Mouse (Mus musculus) T-helper 1 cell (primary cell): ENCODE data around the gene Tspo2.

Experiments
- in situ Hi-C: fragments of 300-600 bp; cut with MboI, MseI; formaldehyde crosslinking; loops from one replicate; pipeline ENCODE4 v1.15.1; 2025; ENCODE audit warnings: high pct_unique_total_duplicates

The Tspo2 gene

GRCm38 (mm10) chr17:48419571-48419970, 31.8 kb downstream of the Tspo2 start:
- in situ Hi-C loops: loop anchor here (25.0 kb wide), 2 partner anchors 907 to 1532 kb away; partner anchors contain the start of genes Ccnd3, Taf8 and Tbcc

- in situ Hi-C loops: loop anchor here (25.0 kb wide), 2 partner anchors 906 to 1531 kb away; partner anchors contain the start of genes Ccnd3, Taf8 and Tbcc
Observed at GRCm38 (mm10) chr17:48418781-48419180, 32.5 kb downstream of the Tspo2 start.

GRCm38 (mm10) chr17:48418174-48418573, 33.1 kb downstream of the Tspo2 start:
- in situ Hi-C loops: loop anchor here (25.0 kb wide), 2 partner anchors 906 to 1531 kb away; partner anchors contain the start of genes Ccnd3, Taf8 and Tbcc

- in situ Hi-C loops: loop anchor here (25.0 kb wide), 2 partner anchors 905 to 1530 kb away; partner anchors contain the start of genes Ccnd3, Taf8 and Tbcc
Observed at GRCm38 (mm10) chr17:48417521-48417920, 33.8 kb downstream of the Tspo2 start.

GRCm38 (mm10) chr17:48416425-48417195, 34.7 kb downstream of the Tspo2 start:
- in situ Hi-C loops: loop anchor here (25.0 kb wide), 2 partner anchors 904 to 1529 kb away; partner anchors contain the start of genes Ccnd3, Taf8 and Tbcc

GRCm38 (mm10) chr17:48416011-48416410, 35.3 kb downstream of the Tspo2 start:
- in situ Hi-C loops: loop anchor here (25.0 kb wide), 2 partner anchors 904 to 1529 kb away; partner anchors contain the start of genes Ccnd3, Taf8 and Tbcc

- in situ Hi-C loops: loop anchor here (25.0 kb wide), 2 partner anchors 899 to 1524 kb away; partner anchors contain the start of genes Ccnd3, Taf8 and Tbcc
Observed at GRCm38 (mm10) chr17:48411241-48411640, 40.1 kb downstream of the Tspo2 start.

GRCm38 (mm10) chr17:48410299-48410785, 41.0 kb downstream of the Tspo2 start:
- in situ Hi-C loops: loop anchor here (25.0 kb wide), 2 partner anchors 898 to 1523 kb away; partner anchors contain the start of genes Ccnd3, Taf8 and Tbcc

- in situ Hi-C loops: loop anchor here (25.0 kb wide), 2 partner anchors 897 to 1522 kb away; partner anchors contain the start of genes Ccnd3, Taf8 and Tbcc
Observed at GRCm38 (mm10) chr17:48409380-48410298, 41.7 kb downstream of the Tspo2 start, which contains the start of the genes Nfya and Oard1. Nfya (minus strand) TSS chr17:48409906. Oard1 (plus strand) TSS chr17:48410014.

- in situ Hi-C loops: loop anchor here (25.0 kb wide), 2 partner anchors 896 to 1521 kb away; partner anchors contain the start of genes Ccnd3, Taf8 and Tbcc
Observed at GRCm38 (mm10) chr17:48408526-48409291, 42.6 kb downstream of the Tspo2 start.

GRCm38 (mm10) chr17:48407910-48408525, 43.3 kb downstream of the Tspo2 start:
- in situ Hi-C loops: loop anchor here (25.0 kb wide), 2 partner anchors 896 to 1521 kb away; partner anchors contain the start of genes Ccnd3, Taf8 and Tbcc

GRCm38 (mm10) chr17:48407154-48407553, 44.2 kb downstream of the Tspo2 start:
- in situ Hi-C loops: loop anchor here (25.0 kb wide), 2 partner anchors 895 to 1520 kb away; partner anchors contain the start of genes Ccnd3, Taf8 and Tbcc

- in situ Hi-C loops: loop anchor here (25.0 kb wide), 2 partner anchors 892 to 1517 kb away; partner anchors contain the start of genes Ccnd3, Taf8 and Tbcc
Observed at GRCm38 (mm10) chr17:48404706-48405105, 46.6 kb downstream of the Tspo2 start.

GRCm38 (mm10) chr17:48403848-48404247, 47.5 kb downstream of the Tspo2 start:
- in situ Hi-C loops: loop anchor here (25.0 kb wide), 2 partner anchors 892 to 1517 kb away; partner anchors contain the start of genes Ccnd3, Taf8 and Tbcc

GRCm38 (mm10) chr17:48402751-48403150, 48.6 kb downstream of the Tspo2 start:
- in situ Hi-C loops: loop anchor here (25.0 kb wide), 2 partner anchors 890 to 1515 kb away; partner anchors contain the start of genes Ccnd3, Taf8 and Tbcc

- in situ Hi-C loops: loop anchor here (25.0 kb wide), 2 partner anchors 889 to 1514 kb away; partner anchors contain the start of genes Ccnd3, Taf8 and Tbcc
Observed at GRCm38 (mm10) chr17:48401710-48402109, 49.6 kb downstream of the Tspo2 start.
